Mouse (Mus musculus): ENCODE measurements around the gene Slc39a5.
A peak's percentile ranks its signal among the peaks of the same experiment; 100 is the strongest.

The Slc39a5 gene

GRCm38 (mm10) chr10:128410560-128410845 is 9.5 kb upstream of the Slc39a5 start:
- no peak for DNase-seq (ENCODE audit: low spot score)

- DNase-seq (ENCODE audit: low spot score): peak; percentile 96
Measured at GRCm38 (mm10) chr10:128409692-128410559, 8.9 kb upstream of the Slc39a5 start.

DNA sequence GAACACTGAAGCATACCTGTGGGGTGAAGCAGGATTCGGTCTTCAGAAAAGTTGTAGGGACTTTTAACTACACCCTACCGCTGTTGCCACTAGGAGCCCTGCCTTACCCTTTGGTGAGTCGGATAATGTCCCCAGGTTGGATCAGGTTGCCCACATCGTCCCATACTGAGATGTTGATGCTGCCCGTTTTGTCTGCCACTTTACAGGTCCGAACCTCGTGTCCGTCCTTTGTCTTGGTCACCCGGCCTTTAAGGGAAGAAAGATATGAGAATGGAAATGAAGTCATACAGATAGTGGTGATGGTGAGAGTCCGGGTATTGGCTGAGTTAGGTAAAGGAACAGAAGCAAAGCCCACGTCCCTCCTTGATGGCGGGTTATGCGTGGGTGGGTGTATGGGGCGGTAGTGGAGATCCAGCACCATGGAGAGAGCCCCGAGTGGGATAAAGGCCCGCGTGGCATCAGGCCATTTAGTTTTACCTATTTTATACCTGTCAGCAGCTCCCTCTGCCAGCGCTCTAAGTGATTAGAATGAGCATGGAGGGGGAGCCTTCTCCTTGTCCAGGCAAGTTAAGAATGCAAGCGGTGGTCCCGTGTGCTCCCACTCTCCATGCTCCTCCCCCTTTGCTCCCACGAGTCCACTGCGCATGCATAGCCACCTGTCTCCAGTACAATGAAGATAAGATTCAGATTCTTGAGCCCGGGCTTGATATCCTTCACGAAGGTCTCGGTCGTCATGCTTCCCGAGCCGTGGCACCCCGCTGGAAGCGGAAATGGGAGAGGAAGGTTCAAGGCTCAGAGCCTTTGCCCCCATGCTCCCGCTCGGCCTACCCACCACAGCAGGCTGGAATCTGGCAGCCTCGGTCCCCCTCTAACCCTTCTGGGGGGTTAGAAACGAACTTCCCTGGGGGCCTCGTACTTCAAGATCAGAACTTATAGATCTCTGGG is 7.8 kb upstream of the Slc39a5 start:
- DNase-seq (ENCODE audit: low spot score): peak; percentile 14

DNA sequence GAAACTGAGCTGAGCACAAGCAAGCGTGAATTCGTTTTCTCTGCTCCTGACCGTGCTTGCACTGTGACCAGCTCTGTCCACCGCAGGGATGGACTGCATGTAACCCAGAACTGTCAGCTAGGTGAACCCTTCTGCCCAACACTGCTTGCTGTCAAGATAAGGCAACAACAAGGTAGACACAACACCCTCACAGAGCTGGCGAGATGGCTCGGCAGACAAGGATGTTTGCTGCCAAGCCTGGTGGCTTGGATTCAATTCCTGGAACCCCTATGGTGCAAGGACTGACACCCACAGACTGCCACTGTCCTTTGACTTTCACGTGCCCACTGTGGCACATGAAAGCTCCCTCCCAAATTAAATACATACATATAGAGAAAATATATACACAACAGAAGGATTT is 2.9 kb upstream of the Slc39a5 start:
- no peak for DNase-seq (ENCODE audit: low spot score)

- DNase-seq (ENCODE audit: low spot score): no peak
Measured at GRCm38 (mm10) chr10:128401638-128402037, 609 bp upstream of the Slc39a5 start.

DNA sequence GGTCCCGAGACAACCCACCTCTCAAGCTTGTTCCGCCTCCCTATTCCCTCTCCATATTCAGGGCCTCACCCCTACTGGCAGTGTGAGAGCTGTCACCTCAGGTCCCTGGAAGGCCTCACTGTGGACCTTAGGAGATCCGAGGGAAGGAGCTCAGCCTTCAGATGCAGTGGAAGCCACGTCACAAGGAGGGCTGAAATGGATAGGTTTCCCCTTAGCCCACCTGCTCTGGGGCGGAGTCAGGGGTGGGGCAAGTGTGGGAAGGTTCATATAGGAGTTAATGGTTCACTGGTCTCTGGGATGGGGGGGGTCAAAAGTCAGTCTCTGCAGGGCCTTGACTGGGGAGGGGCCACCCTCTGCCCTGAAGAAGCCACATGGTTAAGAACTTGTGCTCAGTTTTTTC is 691 bp downstream of the Slc39a5 start:
- no peak for DNase-seq (ENCODE audit: low spot score)

GRCm38 (mm10) chr10:128397466-128397865 is 3.6 kb downstream of the Slc39a5 start:
- DNase-seq (ENCODE audit: low spot score): no peak

GRCm38 (mm10) chr10:128396716-128397264 is 4.2 kb downstream of the Slc39a5 start:
- no peak for DNase-seq (ENCODE audit: low spot score)

- DNase-seq (ENCODE audit: low spot score): no peak
Measured at GRCm38 (mm10) chr10:128396017-128396673, 4.9 kb downstream of the Slc39a5 start.

DNA sequence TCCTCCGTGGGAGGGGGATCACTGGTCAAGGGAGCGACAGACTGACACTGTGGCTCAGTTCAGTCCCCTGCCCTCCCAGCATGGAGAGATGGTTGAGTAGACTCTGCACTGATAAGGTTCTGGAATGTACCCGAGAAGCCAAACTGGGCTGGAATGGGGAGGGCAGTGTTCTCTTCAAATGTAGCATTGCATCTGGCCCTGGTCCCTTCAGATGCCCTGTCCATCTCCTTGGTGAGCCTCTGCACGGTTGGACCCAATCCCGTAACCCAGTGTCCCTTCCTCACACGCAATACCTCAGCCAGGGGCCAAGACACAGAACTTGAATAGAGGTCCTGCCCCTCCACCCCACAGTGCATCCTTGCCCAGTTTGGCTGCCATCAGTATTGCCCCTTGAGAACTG is 9.2 kb downstream of the Slc39a5 start:
- no peak for DNase-seq (ENCODE audit: low spot score)

- DNase-seq (ENCODE audit: low spot score): peak; percentile 60
Measured at GRCm38 (mm10) chr10:128390366-128390765, 10.7 kb downstream of the Slc39a5 start.

DNA sequence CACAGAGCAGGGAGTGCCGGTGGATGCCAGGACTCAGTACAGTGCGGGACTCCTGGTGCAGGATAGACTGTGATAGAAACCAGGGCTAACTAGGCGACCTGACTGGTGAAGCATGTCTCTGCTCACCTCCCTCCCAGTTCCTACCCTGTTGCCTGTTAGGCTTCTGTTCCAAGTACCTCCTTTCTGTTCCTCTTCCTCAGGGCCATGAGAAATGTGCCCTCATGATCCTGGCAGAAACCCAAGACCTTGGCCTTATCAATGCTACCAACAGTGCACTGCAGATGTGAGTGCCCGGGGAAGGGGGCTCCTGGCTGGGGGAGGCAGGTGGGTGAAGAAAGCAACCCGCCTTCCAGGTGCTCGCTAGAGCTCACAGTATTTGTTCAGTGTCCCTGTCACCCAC is 11.5 kb downstream of the Slc39a5 start:
- DNase-seq (ENCODE audit: low spot score): peak; percentile 73

GRCm38 (mm10) chr10:128388941-128389340 is 12.1 kb downstream of the Slc39a5 start:
- peak; percentile 6 for DNase-seq (ENCODE audit: low spot score)

- DNase-seq (ENCODE audit: low spot score): no peak
Measured at GRCm38 (mm10) chr10:128385902-128386301, 15.1 kb downstream of the Slc39a5 start.

GRCm38 (mm10) chr10:128382482-128382881 is 18.5 kb downstream of the Slc39a5 start:
- DNase-seq (ENCODE audit: low spot score): no peak

DNA sequence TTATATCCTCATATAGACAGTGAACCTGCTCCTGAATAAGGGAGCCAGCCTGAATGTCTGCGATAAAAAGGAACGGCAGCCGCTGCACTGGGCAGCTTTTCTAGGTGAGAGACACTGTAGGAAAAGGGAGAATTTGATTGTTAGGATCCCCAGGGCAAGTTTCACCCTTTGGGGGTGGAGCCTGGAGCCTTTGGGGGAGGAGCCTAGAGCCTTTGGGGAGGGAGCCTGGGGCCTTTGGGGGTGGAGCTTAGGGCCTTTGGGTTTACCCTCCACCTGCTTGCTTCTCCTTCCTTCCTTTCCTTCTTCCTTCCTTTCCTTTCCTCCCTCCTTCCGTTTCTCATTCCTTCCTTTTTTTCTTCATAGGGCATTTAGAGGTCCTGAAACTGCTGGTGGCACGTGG is 20.5 kb downstream of the Slc39a5 start:
- DNase-seq (ENCODE audit: low spot score): no peak

GRCm38 (mm10) chr10:128379260-128379659 is 21.8 kb downstream of the Slc39a5 start:
- no peak for DNase-seq (ENCODE audit: low spot score)

DNA sequence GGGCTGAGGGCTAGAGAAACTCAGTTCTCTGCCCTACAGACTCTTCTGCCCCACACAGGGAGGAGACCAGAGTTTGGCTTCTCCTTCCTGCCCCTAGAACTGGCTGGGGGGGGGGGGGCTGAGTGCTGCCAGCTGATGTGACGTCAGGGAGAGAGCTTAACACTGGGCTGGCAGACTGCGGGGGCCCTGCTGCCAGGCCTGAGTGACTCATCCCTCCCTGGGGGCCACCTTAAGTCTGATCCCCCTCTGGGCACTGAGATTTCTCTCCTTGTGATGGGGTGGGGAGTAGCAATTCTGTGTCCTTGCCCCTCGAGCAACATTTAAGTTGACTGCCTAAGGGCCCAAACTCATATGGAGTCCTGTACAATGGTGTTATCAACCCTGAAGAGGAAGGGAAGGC is 22.6 kb downstream of the Slc39a5 start:
- no peak for DNase-seq (ENCODE audit: low spot score)

- DNase-seq (ENCODE audit: low spot score): no peak
Measured at GRCm38 (mm10) chr10:128377940-128378448, 23.0 kb downstream of the Slc39a5 start.

DNA sequence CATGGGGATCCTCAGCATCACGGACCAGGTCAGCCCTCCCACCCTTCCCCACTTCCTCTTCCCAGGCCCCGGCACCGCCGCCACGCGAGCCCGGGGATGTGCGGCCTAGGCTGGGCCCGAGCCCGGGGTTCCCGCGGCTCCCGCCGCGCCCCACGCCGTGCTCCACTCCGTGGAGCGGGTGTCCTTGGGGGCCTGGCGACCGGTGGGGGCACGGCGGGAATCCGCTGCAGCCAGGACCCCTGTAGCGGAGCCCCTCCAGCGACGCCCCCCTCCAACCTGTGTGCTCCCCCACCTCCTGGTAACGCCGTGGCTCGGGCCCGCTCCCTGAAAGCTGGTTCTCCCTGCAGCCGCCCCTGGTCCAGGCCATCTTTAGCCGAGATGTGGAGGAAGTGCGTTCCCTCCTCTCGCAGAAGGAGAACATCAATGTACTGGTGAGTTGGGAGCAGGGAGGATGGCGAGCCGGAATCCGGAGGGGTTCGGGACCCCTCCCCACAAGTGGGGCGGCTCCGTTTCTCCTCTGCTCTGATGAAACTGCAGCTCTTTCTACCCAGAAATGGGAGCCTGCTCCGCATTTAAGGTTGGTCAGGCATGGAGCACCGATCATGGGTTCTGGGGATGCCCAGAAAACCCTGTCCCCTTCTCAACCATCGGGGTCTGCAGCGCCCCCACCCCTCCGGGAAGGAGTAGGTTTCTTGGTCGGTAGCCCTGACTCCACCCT is 23.6 kb downstream of the Slc39a5 start:
- DNase-seq (ENCODE audit: low spot score): no peak

- peak; percentile 74 for DNase-seq (ENCODE audit: low spot score)
Measured at GRCm38 (mm10) chr10:128376455-128377211, 24.4 kb downstream of the Slc39a5 start, which contains the start of gene Ankrd52. Gene Ankrd52, plus strand, starts transcription at chr10:128377115.

Measured in ovary, adult 18-20 months (tissue).